Mouse (Mus musculus) R1 (cell line): ENCODE data around the gene Ttll8.

Experiments used
- DNase-seq: peaks from one replicate; pipeline ENCODE4 v3.0.0-alpha.2; 2018; ENCODE audit warnings: low read depth, low spot score

The Ttll8 gene

DNA sequence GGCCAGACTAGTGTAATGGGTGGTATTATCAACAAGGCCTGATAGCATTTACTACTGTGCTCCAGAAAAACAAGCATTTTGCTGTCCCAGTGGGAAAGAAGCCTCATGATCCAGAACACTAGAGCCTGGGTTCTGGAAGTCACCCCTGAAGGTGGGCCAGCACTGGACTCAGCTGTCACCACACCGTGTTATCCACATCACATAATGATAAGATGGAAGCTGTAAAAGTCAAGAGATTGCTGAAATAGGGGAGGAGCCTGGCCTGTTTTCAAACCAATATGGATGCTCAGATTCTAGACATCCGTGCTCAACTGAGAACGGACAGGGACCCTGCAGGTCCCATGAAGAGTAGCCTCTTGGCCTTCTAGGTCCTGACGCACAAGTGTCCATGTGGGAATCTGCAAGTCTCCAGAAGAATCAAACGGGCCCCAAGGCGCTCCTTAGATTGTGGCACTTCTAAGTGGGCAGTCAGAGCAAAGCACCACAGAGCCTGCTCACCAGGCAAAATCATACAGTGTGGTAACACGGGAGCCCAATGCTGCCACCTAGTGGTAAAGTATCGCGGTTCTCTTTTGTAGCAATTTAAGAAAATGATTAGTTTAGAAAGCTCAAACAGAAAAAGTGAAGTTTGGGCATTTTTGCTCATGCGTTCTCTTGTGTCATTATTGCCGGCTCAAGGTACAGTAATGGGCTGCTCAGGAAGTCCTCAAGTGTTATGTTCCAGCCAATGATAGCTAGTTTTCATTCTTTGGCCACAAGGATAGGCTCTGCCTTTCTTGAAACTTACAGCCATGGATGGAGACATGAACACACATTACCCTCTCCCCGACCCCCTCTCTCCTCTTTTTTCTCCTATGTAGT is 32.9 kb downstream of the Ttll8 start:
- DNase-seq: peak; percentile 82

DNA sequence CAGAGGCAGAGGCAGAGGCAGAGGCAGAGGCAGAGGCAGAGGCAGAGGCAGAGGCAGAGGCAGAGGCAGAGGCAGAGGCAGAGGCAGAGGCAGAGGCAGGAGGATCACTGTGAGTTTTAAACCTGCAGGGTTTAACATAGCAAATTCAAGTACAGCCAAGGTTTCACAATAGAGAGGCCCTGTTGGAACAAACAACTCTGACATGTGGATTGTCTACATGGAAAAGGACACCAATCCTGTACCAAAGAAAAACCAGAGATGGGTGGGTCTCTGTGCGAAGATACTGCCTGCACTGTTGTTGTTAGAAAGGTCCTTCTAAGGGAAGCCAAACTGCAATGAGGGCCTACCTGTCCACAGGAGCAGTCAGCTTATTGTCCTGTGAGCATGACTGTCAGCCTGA is 34.2 kb downstream of the Ttll8 start:
- DNase-seq: no peak

DNA sequence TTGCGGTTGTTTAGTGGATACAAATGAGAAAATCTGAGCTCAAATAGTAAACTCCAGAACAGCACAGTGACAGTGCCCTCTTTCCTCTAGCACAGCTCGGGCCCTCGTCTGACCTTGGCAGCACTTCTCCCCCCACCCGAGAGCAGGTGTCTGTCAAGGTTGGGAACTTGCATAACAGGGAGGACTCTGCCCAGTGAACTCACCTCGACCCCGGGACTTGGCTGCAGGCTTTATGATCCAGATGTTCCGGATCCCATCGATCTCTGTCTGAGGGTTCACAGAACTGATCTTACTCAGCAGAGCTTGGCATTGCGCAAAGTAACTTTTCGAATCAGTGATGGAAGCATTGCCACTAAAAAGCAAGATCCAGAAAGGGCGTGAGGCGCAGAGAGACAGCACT is 34.9 kb downstream of the Ttll8 start:
- peak; percentile 74 for DNase-seq

DNA sequence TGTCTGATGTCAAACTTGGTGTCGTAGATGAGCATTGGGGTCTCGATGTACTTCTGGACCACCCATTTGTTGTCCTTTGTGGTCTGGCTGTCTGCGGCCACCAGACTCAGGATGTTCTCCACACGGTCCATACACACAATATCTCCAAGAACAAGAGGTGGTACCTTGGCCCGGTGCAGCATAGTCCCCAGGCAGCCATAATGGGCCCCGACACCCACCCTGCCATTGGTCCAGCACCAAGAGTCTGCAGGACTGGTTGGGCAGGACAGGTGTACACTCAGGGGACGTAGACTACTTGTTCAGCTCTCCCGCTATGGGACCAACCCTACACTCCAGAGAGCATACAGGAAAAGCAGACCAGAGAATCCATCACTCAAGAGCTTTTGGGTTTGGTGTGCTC is 37.1 kb downstream of the Ttll8 start:
- DNase-seq: no peak

DNA sequence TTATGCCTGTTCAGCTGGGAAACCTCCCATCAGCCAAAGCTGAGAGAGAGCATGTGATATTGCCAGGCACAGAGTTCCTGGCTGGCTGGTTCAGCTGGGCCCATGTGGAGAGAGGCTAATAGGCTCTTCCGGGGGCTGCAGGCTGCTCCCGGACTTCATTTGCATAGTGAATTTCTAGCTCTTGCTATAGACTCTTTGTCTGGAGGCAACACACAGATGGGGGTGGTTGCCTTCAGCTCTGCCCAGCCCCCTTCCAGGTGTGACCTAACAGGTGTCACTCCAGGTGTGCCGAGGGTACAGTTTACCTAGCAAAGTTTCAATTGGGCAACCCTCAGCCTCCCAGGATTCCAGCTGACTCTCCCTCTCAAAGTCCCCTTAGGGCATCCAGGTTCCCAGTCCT is 37.9 kb downstream of the Ttll8 start:
- DNase-seq: peak; percentile 81

DNA sequence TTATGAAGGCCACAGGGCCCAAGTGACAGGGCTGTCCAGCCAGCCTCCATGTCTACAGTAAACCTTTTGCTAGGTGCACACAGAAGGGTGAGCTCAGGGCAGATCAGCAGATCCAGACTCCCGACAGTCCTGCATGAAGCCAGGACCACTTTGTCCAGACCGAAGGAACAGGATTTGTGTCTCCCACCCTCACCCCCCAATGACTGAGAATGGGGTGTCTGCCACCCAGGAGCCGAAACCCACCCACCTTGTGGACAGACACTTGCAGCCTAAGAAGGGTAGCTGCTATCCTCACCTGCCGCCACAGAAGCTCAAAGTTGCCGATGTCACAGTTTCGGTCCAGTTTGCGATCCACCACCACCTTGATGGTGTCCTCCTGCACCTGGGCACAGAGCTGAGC is 39.2 kb downstream of the Ttll8 start:
- DNase-seq: no peak

- peak; percentile 22 for DNase-seq
These were observed 47.9 kb downstream of the Ttll8 start for GRCm38 (mm10) chr15:88906347-88906746.

DNA sequence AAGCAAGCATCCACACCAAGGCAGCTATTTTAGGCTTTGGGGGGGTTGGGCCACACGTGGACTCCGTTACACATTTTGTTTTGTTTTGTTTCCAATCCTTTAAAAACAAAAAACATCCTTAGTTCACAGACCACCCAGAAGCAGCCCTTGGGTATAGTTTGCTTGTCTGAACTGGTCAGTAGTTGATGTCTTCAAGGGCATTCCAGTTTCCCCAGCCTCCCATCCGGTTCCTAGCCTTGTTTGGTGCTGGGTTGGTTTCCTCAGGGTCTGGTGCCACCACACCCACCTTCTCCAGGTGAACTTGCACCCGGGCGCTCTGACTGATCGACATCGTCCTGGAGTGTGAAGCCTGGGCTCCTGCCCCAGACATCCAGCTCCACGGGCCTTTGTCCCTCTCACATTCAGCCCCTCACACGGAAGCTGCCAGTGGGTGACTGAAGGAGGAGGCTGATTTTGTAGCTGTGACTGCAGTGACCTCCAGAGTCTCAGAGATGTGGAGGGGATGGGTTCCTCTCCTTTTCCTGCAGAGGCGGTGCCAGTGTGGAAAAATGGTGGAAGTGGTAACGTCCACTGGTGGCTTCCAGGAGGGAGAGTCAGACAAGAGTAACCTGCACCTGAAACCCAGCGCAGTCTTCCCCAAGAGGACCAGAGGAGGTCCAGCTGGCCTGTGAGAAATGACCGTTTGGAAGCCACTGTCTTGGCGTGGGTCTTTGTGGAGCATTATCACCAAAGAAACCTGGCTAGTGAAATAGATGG is 50.0 kb downstream of the Ttll8 start:
- no peak for DNase-seq

DNA sequence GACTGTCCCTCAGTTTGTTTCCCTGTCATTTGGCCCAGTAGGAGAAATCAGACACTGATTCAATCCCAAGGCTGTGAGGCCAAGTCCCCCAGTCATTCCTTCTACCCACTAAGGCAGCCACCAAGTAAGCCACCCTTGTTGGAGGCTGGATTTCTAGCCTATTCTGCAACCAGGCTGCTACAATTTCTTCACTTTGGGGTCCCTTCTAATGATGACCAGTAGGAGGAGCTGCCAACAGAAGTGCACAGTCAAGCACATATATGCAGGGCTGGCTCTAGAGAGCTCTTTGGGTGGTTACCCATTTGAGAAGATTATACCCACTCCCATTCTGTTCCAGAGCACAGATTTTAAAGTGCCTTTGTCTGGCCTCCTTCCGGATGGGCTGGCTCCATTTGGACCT is 51.1 kb downstream of the Ttll8 start:
- DNase-seq: peak; percentile 73

- no peak for DNase-seq
These were observed 51.9 kb downstream of the Ttll8 start for GRCm38 (mm10) chr15:88902200-88902875.

- no peak for DNase-seq
These were observed 57.8 kb downstream of the Ttll8 start for GRCm38 (mm10) chr15:88896341-88896980.

DNA sequence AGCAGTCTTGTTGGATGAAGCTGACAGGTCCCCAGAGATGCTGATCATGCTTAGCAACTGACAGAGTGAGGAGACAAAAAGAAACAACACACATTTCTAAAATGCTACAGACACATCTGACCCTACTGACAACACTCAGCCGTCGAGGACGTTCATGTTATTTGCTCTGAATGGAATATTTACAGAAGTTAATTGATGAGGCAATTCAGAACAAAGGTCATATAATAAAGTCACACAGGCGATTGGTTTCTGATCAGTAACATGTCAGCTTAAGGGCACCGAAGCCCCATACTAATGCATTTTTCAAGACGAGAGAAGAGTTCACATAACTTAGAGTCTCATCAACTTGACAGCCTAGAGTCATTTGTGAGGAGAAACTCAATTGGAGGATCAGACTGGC is 58.3 kb downstream of the Ttll8 start:
- DNase-seq: no peak

DNA sequence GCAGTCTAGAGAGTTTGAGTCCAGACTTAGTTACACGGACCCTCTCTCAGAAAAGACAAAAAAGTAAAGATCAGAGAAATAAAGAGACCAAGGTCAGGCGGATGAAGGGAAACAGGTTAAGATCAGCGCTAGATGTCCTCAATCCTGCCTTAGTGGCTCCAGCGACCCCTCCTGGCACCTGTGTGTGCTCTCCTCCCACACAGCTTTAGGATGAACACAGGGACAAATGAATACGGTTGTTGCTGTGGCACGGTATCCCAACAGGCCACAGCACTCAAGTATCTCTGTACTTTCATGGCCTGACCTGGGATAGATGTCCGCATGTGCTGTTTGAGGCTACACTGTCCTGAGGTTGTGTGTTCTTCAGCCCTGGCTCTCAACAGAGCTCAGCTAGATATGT is 59.1 kb downstream of the Ttll8 start:
- peak; percentile 60 for DNase-seq

DNA sequence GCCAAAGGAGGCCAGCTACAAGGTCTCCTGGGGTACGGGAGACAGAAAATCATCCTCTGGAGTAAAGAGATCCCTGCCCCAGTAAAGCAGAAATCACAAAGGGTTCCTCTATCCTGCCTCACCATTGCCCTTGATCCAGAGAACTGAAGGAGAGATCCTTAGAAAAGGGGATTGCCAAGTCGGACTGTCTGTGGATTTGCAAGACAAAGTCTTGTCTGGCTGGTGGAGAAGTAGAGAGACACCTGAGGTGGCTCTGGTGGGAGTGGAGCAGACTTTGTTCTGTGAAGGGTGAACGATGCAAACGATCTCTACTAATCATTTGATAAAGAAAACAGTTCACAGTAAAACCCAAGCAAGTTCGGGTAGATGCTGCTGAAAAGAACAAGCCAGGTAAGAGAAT is 61.3 kb downstream of the Ttll8 start:
- DNase-seq: peak; percentile 56

DNA sequence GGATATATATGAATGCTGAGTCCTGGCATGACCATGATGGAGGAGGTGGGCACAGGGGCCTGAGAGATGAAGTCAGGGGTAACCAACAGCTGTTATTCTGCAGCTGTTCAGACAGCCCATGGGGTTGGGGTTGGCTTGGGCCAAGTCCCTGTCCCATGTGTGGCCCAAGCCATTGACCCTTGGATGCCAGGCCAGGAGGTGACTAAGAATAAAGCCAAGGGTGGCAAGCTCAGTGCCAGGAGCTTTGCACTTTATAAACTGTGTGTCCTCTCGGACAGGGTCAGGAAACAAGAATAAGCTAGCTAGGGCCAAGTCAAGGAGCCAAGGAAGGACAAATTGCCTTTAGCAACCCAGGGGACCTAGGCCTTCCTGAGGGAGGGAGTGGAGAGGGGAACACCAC is 62.0 kb downstream of the Ttll8 start:
- DNase-seq: no peak

- DNase-seq: no peak
These were observed 62.6 kb downstream of the Ttll8 start for GRCm38 (mm10) chr15:88891676-88892040.

GRCm38 (mm10) chr15:88890751-88891675 is 63.2 kb downstream of the Ttll8 start:
- peak; percentile 99 for DNase-seq

- DNase-seq: no peak
These were observed 64.2 kb downstream of the Ttll8 start for GRCm38 (mm10) chr15:88889994-88890393.

DNA sequence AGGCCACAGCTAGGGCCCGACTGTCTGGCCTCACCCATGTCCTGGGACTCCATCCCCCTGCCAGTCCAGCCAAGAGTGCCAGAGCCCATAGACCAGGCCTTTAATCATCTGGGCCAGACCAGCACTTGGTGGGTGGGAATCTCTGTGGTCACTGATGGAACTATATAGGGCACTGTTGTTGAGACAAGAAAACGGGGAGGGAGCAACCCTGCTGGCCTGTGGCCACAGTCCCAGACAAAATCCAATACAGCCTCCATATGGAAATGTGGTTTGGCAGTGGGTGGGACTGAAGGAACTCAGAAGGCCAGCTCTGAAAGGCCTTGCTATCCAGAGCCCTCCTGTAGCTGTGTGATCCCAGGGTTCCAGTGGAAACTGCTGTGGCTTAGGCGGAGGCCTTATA is 65.2 kb downstream of the Ttll8 start:
- no peak for DNase-seq

DNA sequence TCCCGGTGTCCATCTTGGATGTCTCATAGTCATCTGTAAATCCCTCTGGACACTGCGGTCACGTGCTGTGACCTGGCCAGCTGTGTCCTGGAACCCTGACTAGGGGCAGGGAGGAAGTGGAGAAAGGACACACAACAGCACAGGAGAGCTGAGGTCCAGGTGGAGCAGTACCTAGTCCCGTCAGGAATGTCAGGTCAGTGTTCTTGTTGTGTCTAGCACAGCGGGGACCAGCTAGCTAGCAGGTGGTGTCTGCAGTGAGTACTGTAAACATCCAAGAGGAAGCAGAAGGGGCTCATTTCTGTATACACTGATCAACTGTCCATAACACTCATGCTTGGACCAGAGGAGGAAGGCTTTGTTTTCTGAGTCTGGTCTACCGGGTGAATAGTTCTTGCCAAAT is 68.8 kb downstream of the Ttll8 start:
- no peak for DNase-seq

GRCm38 (mm10) chr15:88883342-88883741 is 70.9 kb downstream of the Ttll8 start:
- DNase-seq: no peak
